Mouse (Mus musculus): ENCODE results near the gene Lrrc40. TPM values are rescaled to one million over a fixed set of nuclear protein-coding genes. Genes with fewer than 3 reads are reported as not detected.
A peak's percentile ranks its signal among the peaks of the same experiment; 100 is the strongest.
"Not testable (repeated sequence)": the region's sequence is repeated elsewhere in the genome, so short reads cannot be mapped to it uniquely, and the experiment has no call there.

Lrrc40 gene
- polyA plus RNA-seq, 1 experiment from 2014 or later = 117 TPM

GRCm38 (mm10) chr3:158068613-158069263, 32.3 kb downstream of the Lrrc40 start:
- H3K27me3 ChIP-seq (ENCODE audit: control insufficient read depth, insufficient read depth, low read length) = no peaks in the 10 kb centered on the region

DNA sequence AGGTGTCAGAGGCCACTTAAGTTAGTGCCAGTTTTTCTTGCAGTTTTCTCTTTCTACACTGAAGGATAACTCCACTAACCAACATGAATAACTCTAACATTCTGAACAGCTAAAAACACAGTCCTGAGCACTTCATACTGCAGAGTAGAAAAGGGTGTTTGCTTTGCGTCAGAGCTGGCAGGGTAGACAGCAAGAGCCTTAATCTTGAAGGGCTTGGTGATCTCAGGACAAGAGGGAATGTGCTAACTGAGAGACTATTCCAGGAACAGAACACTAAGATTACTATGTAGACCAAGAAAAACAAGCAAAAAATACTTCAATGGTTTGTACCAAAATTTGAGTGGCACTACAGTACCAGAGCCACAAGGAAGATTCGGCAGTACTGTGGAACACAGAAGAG, 38.5 kb downstream of the Lrrc40 start:
- Histone ChIP-seq H3K4me1 (ENCODE audit: control insufficient read depth, insufficient read depth, low read length) (no peaks in the 10 kb centered on the region), H3K4me2 (ENCODE audit: low read depth, low read length) (no peak overlapping the region), H3K9ac (replicated peaks; ENCODE audit: low read length) (no peak overlapping the region), H3K4me3 (ENCODE audit: low read depth, low read length) (no peak overlapping the region), H3K27ac (replicated peaks; ENCODE audit: low read depth, low read length) (no peak overlapping the region), H3K9me3 (replicated peaks; ENCODE audit: control insufficient read depth, low read length) (no peaks in the 10 kb centered on the region), H3K36me3 (replicated peaks; ENCODE audit: control insufficient read depth, insufficient read depth, low read depth, low read length) (no peaks in the 10 kb centered on the region), H3K27me3 (ENCODE audit: control insufficient read depth, insufficient read depth, low read length) (no peaks in the 10 kb centered on the region)
- WGBS = 93% methylated on average over 2 of the region's 2 CpGs
- no peak for ATAC-seq (replicated peaks; ENCODE audit: insufficient number of reproducible peaks, low FRiP score, low TSS enrichment, low read depth)
- no peak for DNase-seq (ENCODE audit: low spot score)

More at GRCm38 (mm10) chr3:158068613-158069263, 32.3 kb downstream of the Lrrc40 start:
- no peaks in the 10 kb centered on the region for H3K9me3 ChIP-seq (replicated peaks; ENCODE audit: control insufficient read depth, low read length)
- no peak overlapping the region for H3K27ac ChIP-seq (replicated peaks; ENCODE audit: low read depth, low read length)
- H3K4me1 ChIP-seq (ENCODE audit: control insufficient read depth, insufficient read depth, low read length) = no peaks in the 10 kb centered on the region; the same call in 1 of the 2 replicates
- no peak overlapping the region for H3K9ac ChIP-seq (replicated peaks; ENCODE audit: low read length)
- no peak overlapping the region for H3K4me3 ChIP-seq (ENCODE audit: low read depth, low read length)
- DNase-seq (ENCODE audit: low spot score) = peak; percentile 52
- 0 out of 2 replicates have a peak, but pooled peaks have one; percentile 44 for ATAC-seq (replicated peaks; ENCODE audit: insufficient number of reproducible peaks, low FRiP score, low TSS enrichment, low read depth)
- WGBS = 54% methylated on average over 9 of the region's 9 CpGs
- no peak overlapping the region for H3K4me2 ChIP-seq (ENCODE audit: low read depth, low read length)
- no peaks in the 10 kb centered on the region for H3K36me3 ChIP-seq (replicated peaks; ENCODE audit: control insufficient read depth, insufficient read depth, low read depth, low read length)

GRCm38 (mm10) chr3:158076685-158077379, 40.4 kb downstream of the Lrrc40 start:
- 48% methylated on average over 4 of the region's 4 CpGs for WGBS
- Histone ChIP-seq H3K36me3 (replicated peaks; ENCODE audit: control insufficient read depth, insufficient read depth, low read depth, low read length) (no peaks in the 10 kb centered on the region), H3K4me1 (ENCODE audit: control insufficient read depth, insufficient read depth, low read length) (no peaks in the 10 kb centered on the region), H3K4me2 (ENCODE audit: low read depth, low read length) (no peak overlapping the region), H3K9ac (replicated peaks; ENCODE audit: low read length) (no peak overlapping the region), H3K4me3 (ENCODE audit: low read depth, low read length) (no peak overlapping the region), H3K9me3 (replicated peaks; ENCODE audit: control insufficient read depth, low read length) (no peaks in the 10 kb centered on the region), H3K27ac (replicated peaks; ENCODE audit: low read depth, low read length) (no peak overlapping the region), H3K27me3 (ENCODE audit: control insufficient read depth, insufficient read depth, low read length) (no peaks in the 10 kb centered on the region)
- DNase-seq (ENCODE audit: low spot score) = peak; percentile 74
- ATAC-seq (replicated peaks; ENCODE audit: insufficient number of reproducible peaks, low FRiP score, low TSS enrichment, low read depth) = no peak

GRCm38 (mm10) chr3:158077380-158077772, 40.9 kb downstream of the Lrrc40 start:
- H3K4me2 ChIP-seq (ENCODE audit: low read depth, low read length) = no peak overlapping the region
- H3K9me3 ChIP-seq (replicated peaks; ENCODE audit: control insufficient read depth, low read length) = no peaks in the 10 kb centered on the region
- H3K27me3 ChIP-seq (ENCODE audit: control insufficient read depth, insufficient read depth, low read length) = no peaks in the 10 kb centered on the region
- no peaks in the 10 kb centered on the region for H3K36me3 ChIP-seq (replicated peaks; ENCODE audit: control insufficient read depth, insufficient read depth, low read depth, low read length)
- no peak overlapping the region for H3K9ac ChIP-seq (replicated peaks; ENCODE audit: low read length)
- WGBS = 63% methylated on average over 1 of the region's 1 CpGs
- ATAC-seq (replicated peaks; ENCODE audit: insufficient number of reproducible peaks, low FRiP score, low TSS enrichment, low read depth) (no peak), DNase-seq (ENCODE audit: low spot score) (no peak)
- no peaks in the 10 kb centered on the region for H3K4me1 ChIP-seq (ENCODE audit: control insufficient read depth, insufficient read depth, low read length)
- H3K27ac ChIP-seq (replicated peaks; ENCODE audit: low read depth, low read length) = no peak overlapping the region
- no peak overlapping the region for H3K4me3 ChIP-seq (ENCODE audit: low read depth, low read length)

GRCm38 (mm10) chr3:158077828-158078227, 41.4 kb downstream of the Lrrc40 start:
- H3K27ac ChIP-seq (replicated peaks; ENCODE audit: low read depth, low read length) = no peak overlapping the region
- H3K27me3 ChIP-seq (ENCODE audit: control insufficient read depth, insufficient read depth, low read length) = no peaks in the 10 kb centered on the region
- DNase-seq (ENCODE audit: low spot score) (no peak), ATAC-seq (replicated peaks; ENCODE audit: insufficient number of reproducible peaks, low FRiP score, low TSS enrichment, low read depth) (no peak)
- no peak overlapping the region for H3K4me3 ChIP-seq (ENCODE audit: low read depth, low read length)
- H3K36me3 ChIP-seq (replicated peaks; ENCODE audit: control insufficient read depth, insufficient read depth, low read depth, low read length) = no peaks in the 10 kb centered on the region
- no peak overlapping the region for H3K4me2 ChIP-seq (ENCODE audit: low read depth, low read length)
- H3K9me3 ChIP-seq (replicated peaks; ENCODE audit: control insufficient read depth, low read length) = no peaks in the 10 kb centered on the region
- WGBS = 73% methylated on average over 5 of the region's 5 CpGs
- H3K9ac ChIP-seq (replicated peaks; ENCODE audit: low read length) = no peak overlapping the region
- no peaks in the 10 kb centered on the region for H3K4me1 ChIP-seq (ENCODE audit: control insufficient read depth, insufficient read depth, low read length)

DNA sequence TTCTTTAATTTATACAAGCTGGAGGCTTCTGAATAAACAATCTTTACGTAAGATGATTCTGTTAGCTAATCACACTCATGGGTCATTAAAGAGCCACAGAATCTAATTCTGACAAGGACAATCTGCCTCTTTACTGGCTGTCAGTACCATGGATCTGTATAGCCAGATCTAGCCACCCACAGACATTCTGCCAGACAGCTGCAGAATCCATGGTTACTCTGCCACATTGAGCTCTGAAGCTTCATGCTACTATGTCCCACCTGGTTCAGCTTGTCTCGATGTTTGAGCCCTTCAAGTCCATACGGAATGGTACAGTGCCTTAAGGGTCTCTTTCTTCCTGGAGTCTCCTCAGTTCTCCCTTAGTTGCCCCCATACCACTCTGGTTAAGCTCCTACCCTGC, 55.1 kb downstream of the Lrrc40 start:
- no peak overlapping the region for H3K27ac ChIP-seq (replicated peaks; ENCODE audit: low read depth, low read length)

DNA sequence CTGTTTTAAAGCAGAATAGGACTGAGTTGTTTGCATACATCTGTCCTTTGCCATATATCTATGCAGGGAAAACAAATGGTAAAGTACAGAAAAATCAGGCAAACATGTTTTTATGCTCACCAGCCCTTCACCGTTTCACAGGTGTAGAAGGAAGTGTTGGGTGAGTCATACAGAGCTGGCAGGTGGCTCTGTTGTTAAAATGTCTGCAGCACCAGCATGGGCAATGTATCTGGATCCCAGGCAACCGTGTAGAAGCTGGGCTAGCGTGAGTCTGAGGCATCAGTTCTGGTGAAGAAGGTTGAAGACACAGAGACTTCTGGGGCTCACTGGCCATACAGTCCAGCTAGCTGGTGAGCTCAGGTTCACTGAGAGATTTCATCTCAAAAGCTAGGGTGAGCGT, 57.5 kb downstream of the Lrrc40 start:
- Histone ChIP-seq H3K4me2 (ENCODE audit: low read depth, low read length) (no peak overlapping the region), H3K27me3 (ENCODE audit: control insufficient read depth, insufficient read depth, low read length) (no peaks in the 10 kb centered on the region), H3K9ac (replicated peaks; ENCODE audit: low read length) (no peak overlapping the region), H3K4me3 (ENCODE audit: low read depth, low read length) (no peak overlapping the region), H3K9me3 (replicated peaks; ENCODE audit: control insufficient read depth, low read length) (no peaks in the 10 kb centered on the region), H3K27ac (replicated peaks; ENCODE audit: low read depth, low read length) (no peak overlapping the region), H3K36me3 (replicated peaks; ENCODE audit: control insufficient read depth, insufficient read depth, low read depth, low read length) (no peaks in the 10 kb centered on the region), H3K4me1 (ENCODE audit: control insufficient read depth, insufficient read depth, low read length) (no peaks in the 10 kb centered on the region)
- ATAC-seq (replicated peaks; ENCODE audit: insufficient number of reproducible peaks, low FRiP score, low TSS enrichment, low read depth) = no peak
- WGBS = 89% methylated on average over 4 of the region's 4 CpGs
- DNase-seq (ENCODE audit: low spot score) = no peak

More for the DNA sequence above, 55.1 kb downstream of the Lrrc40 start:
- DNase-seq (ENCODE audit: low spot score) (no peak), ATAC-seq (replicated peaks; ENCODE audit: insufficient number of reproducible peaks, low FRiP score, low TSS enrichment, low read depth) (no peak)
- H3K27me3 ChIP-seq (ENCODE audit: control insufficient read depth, insufficient read depth, low read length) = no peaks in the 10 kb centered on the region
- no peaks in the 10 kb centered on the region for H3K4me1 ChIP-seq (ENCODE audit: control insufficient read depth, insufficient read depth, low read length)
- H3K4me2 ChIP-seq (ENCODE audit: low read depth, low read length) = no peak overlapping the region
- H3K9me3 ChIP-seq (replicated peaks; ENCODE audit: control insufficient read depth, low read length) = no peaks in the 10 kb centered on the region
- H3K9ac ChIP-seq (replicated peaks; ENCODE audit: low read length) = no peak overlapping the region
- 78% methylated on average over 3 of the region's 3 CpGs for WGBS
- H3K36me3 ChIP-seq (replicated peaks; ENCODE audit: control insufficient read depth, insufficient read depth, low read depth, low read length) = no peaks in the 10 kb centered on the region
- H3K4me3 ChIP-seq (ENCODE audit: low read depth, low read length) = no peak overlapping the region

DNA sequence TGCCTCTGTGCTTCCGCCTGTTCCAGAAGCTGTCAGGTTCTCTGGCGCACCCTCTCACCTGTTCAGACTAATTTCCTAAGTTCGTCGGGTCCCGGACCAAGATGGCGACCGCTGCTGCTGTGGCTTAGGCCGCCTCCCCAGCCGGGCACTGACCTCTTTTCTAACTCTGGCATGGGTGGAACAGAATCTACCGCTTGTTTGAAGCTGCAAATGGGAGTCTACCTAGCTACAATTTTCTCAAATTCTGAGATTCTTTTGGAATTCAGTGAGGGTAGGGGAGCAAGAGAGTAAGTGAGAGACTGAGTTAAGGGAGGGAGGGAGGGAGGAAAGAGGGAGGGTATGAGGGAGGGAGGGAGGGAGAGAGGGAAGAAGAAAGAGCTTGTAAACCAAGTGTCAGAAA, 65.6 kb downstream of the Lrrc40 start:
- DNase-seq (ENCODE audit: low spot score); H3K4me2 ChIP-seq (ENCODE audit: low read depth, low read length); H3K9ac ChIP-seq (replicated peaks; ENCODE audit: low read length); H3K9me3 ChIP-seq (replicated peaks; ENCODE audit: control insufficient read depth, low read length); H3K27ac ChIP-seq (replicated peaks; ENCODE audit: low read depth, low read length); H3K4me1 ChIP-seq (ENCODE audit: control insufficient read depth, insufficient read depth, low read length); H3K27me3 ChIP-seq (ENCODE audit: control insufficient read depth, insufficient read depth, low read length); H3K36me3 ChIP-seq (replicated peaks; ENCODE audit: control insufficient read depth, insufficient read depth, low read depth, low read length); ATAC-seq (replicated peaks; ENCODE audit: insufficient number of reproducible peaks, low FRiP score, low TSS enrichment, low read depth); H3K4me3 ChIP-seq (ENCODE audit: low read depth, low read length): not testable (repeated sequence)
- 94% methylated on average over 10 of the region's 10 CpGs for WGBS

Data from embryonic facial prominence, embryonic 11.5 days (tissue).